Comparison of ENCODE assay signal across 8 mouse cellular contexts in the genomic region with DNA sequence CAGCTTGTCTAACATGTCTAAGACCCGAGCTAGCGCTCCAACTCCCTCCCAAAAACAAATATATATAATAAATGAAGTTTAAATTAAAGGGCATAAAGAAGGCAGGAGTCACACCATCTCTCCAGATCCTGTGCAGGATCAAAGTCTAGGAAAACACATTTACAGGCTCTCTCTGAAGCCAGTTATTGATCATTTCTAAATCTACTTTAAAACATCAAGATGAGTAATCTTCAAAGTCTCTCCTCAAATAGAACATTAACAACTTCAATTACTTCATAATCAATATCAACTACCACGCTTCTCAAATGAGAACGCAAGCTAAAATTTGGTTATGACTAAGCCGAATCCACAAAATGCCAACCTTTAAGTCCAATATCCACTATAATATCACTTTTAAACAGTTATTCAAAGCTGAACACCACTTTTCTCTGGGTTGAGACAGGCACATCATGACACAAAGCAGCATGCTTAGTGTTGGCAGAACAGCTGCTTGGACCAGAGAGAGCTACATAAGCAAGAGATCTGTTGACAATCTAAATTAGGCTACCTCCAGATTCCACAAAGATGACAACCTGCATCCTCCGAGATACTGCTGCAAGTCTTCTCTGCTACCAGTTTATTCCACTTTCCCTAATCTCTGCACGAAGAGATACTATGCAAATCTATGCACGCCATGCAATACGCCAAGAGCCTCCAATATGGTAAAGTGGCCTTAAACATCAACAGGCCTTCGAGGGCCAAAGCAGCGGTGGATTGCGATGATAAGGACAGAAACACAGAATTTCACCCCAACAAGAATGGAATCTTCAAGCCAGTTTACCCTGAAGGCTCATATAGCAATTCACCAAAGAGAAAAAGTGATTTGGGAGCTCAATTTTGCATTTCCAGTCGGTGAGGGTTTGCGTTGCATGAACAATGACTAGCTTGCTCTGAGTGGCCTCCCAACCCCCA. TPM values are rescaled to one million over a fixed set of nuclear protein-coding genes. Genes with fewer than 3 reads are reported as not detected.
DNase-seq lines count a peak whose midpoint lies in the region; ATAC-seq and TF ChIP-seq lines count a peak whose summit lies in the region.

No protein-coding gene starts in this region.

- no peak for TF ChIP-seq POLR2A in bone marrow macrophage, adult 2 months (IDR thresholded peaks at IDR 0.05; ENCODE audit: borderline replicate concordance, low read depth, low read length)

- H3K4me3 ChIP-seq in kidney, embryonic 14.5 days (ENCODE audit: low read length): peak overlapping the region; percentile 96
- peak overlapping the region; percentile 98 for H3K4me3 ChIP-seq in bone marrow macrophage, adult 2 months (ENCODE audit: insufficient read depth, low read length)
- H3K4me3 ChIP-seq in hindbrain, embryonic 10.5 days: peak overlapping the region; percentile 100
- peak overlapping the region; percentile 100 for H3K4me3 ChIP-seq in midbrain, embryonic 12.5 days

- no peaks in the 10 kb centered on the region for H3K36me3 ChIP-seq in kidney, embryonic 14.5 days (ENCODE audit: control insufficient read depth, insufficient read depth, low read length)
- no peaks in the 10 kb centered on the region for H3K36me3 ChIP-seq in hindbrain, embryonic 10.5 days
- no peaks in the 10 kb centered on the region for H3K36me3 ChIP-seq in midbrain, embryonic 12.5 days

- no peak for ATAC-seq in kidney, embryonic 14.5 days (ENCODE audit: low FRiP score, low TSS enrichment)
- no peak for ATAC-seq in midbrain, embryonic 12.5 days (ENCODE audit: low FRiP score, low read depth)

- no peak for TF ChIP-seq CTCF in bone marrow macrophage, adult 2 months (IDR thresholded peaks at IDR 0.05; ENCODE audit: low read depth, low read length)

- peaks cover 20% of the 10 kb centered on the region; the same call in 1 of the 2 replicates for H3K4me1 ChIP-seq in kidney, embryonic 14.5 days (ENCODE audit: control insufficient read depth, insufficient read depth, low read length)
- peaks cover 30% of the 10 kb centered on the region for H3K4me1 ChIP-seq in bone marrow macrophage, adult 2 months (ENCODE audit: control insufficient read depth, insufficient read depth, low read length)
- peaks cover 58% of the 10 kb centered on the region for H3K4me1 ChIP-seq in hindbrain, embryonic 10.5 days (replicated peaks)
- H3K4me1 ChIP-seq in midbrain, embryonic 12.5 days: peaks cover 61% of the 10 kb centered on the region

- H3K4me2 ChIP-seq in kidney, embryonic 14.5 days (replicated peaks; ENCODE audit: low read depth, low read length): peak overlapping the region; percentile 70
- H3K4me2 ChIP-seq in midbrain, embryonic 12.5 days (replicated peaks): peak overlapping the region; percentile 82

- DNase-seq in kidney, adult 11 months: no peak
- DNase-seq in hindbrain, embryonic 10.5 days (ENCODE audit: low spot score): no peak
- DNase-seq in retina, postnatal 1 day: no peak
- no peak for DNase-seq in left cerebral cortex, postnatal 4 days
- no peak for DNase-seq in left cerebral cortex, adult 8-10 months (ENCODE audit: low spot score in 2 of 2)

- intact Hi-C loops in left cerebral cortex, postnatal 4 days (cut with DNase I): no loop called here

- H3K9ac ChIP-seq in kidney, embryonic 14.5 days (ENCODE audit: low read depth, low read length): peak overlapping the region; percentile 93
- peak overlapping the region; percentile 99 for H3K9ac ChIP-seq in midbrain, embryonic 12.5 days (replicated peaks)

- WGBS in kidney, embryonic 14.5 days: 43% methylated on average over 14 of the region's 14 CpGs
- 44% methylated on average over 14 of the region's 14 CpGs for WGBS in hindbrain, embryonic 10.5 days
- WGBS in midbrain, embryonic 12.5 days: 33% methylated on average over 14 of the region's 14 CpGs

- peak overlapping the region; percentile 90 for H3K27ac ChIP-seq in kidney, embryonic 14.5 days (ENCODE audit: low read depth, low read length)
- no peak overlapping the region for H3K27ac ChIP-seq in bone marrow macrophage, adult 2 months (ENCODE audit: insufficient read depth, low read depth, low read length)
- H3K27ac ChIP-seq in hindbrain, embryonic 10.5 days: peak overlapping the region; percentile 99
- H3K27ac ChIP-seq in midbrain, embryonic 12.5 days (replicated peaks): peak overlapping the region; percentile 99

- H3K27me3 ChIP-seq in kidney, embryonic 14.5 days (ENCODE audit: control insufficient read depth, insufficient read depth, low read length): no peaks in the 10 kb centered on the region
- H3K27me3 ChIP-seq in hindbrain, embryonic 10.5 days (ENCODE audit: insufficient read depth, poor library complexity, severe bottlenecking): no peaks in the 10 kb centered on the region
- no peaks in the 10 kb centered on the region for H3K27me3 ChIP-seq in midbrain, embryonic 12.5 days

- no peaks in the 10 kb centered on the region for H3K9me3 ChIP-seq in kidney, embryonic 14.5 days (ENCODE audit: control insufficient read depth, low read length)
- H3K9me3 ChIP-seq in hindbrain, embryonic 10.5 days: no peaks in the 10 kb centered on the region
- no peaks in the 10 kb centered on the region for H3K9me3 ChIP-seq in midbrain, embryonic 12.5 days

RNA-seq across cellular contexts. Expression of gene Kif1b, which starts 1.5 kb away (rescaled TPM):
- polyA plus RNA-seq in kidney, embryonic 14.5 days (2014; fragmentation: Nextera tagmentation; extraction: Ambion mirVana): 25.6 and 35.7 TPM in 2 replicates
- polyA plus RNA-seq in bone marrow macrophage, adult 2 months (2012; ENCODE audit: insufficient read depth, insufficient read length, missing spikeins): 24.0 and 26.4 TPM in 2 replicates
- polyA plus RNA-seq in hindbrain, embryonic 10.5 days (2016; fragmentation: Nextera tagmentation; extraction: Ambion mirVana): 77.1 and 90.9 TPM in 2 replicates
- polyA plus RNA-seq in midbrain, embryonic 12.5 days (2016; fragmentation: Nextera tagmentation; extraction: Ambion mirVana): 141 and 144 TPM in 2 replicates
- 100 to 1,000 TPM; 420 to 423 TPM for total RNA-seq in left cerebral cortex, postnatal 4 days (2021)
- total RNA-seq in left cerebral cortex, adult 8-10 months (2022): 100 to 1,000 TPM; 419 to 466 (median 440) TPM
